Mouse (Mus musculus) urinary bladder, postnatal 0 days (tissue): ENCODE results near the gene Loxl3. TPM values are rescaled to one million over a fixed set of nuclear protein-coding genes. Genes with fewer than 3 reads are reported as not detected.

Experiments used
- microRNA counts: library from miRNA; unstranded; fragments of <30 nt; microRNA quantifications from one replicate; lab custom pipeline; 2016
- microRNA-seq: library from miRNA; unstranded; fragments of <30 nt; microRNA quantifications from one replicate; pipeline ENCODE4, GENCODE M21; 2016
- polyA plus RNA-seq: library from polyadenylated mRNA; unstranded; fragments of >200 nt; fragmentation: Nextera tagmentation; extraction: Ambion mirVana; gene quantifications from 2 replicates; pipeline ENCODE4 v1.2.1, GENCODE M21; 2015

Gene Loxl3
- 9.6 and 9.8 TPM in 2 replicates for polyA plus RNA-seq

DNA sequence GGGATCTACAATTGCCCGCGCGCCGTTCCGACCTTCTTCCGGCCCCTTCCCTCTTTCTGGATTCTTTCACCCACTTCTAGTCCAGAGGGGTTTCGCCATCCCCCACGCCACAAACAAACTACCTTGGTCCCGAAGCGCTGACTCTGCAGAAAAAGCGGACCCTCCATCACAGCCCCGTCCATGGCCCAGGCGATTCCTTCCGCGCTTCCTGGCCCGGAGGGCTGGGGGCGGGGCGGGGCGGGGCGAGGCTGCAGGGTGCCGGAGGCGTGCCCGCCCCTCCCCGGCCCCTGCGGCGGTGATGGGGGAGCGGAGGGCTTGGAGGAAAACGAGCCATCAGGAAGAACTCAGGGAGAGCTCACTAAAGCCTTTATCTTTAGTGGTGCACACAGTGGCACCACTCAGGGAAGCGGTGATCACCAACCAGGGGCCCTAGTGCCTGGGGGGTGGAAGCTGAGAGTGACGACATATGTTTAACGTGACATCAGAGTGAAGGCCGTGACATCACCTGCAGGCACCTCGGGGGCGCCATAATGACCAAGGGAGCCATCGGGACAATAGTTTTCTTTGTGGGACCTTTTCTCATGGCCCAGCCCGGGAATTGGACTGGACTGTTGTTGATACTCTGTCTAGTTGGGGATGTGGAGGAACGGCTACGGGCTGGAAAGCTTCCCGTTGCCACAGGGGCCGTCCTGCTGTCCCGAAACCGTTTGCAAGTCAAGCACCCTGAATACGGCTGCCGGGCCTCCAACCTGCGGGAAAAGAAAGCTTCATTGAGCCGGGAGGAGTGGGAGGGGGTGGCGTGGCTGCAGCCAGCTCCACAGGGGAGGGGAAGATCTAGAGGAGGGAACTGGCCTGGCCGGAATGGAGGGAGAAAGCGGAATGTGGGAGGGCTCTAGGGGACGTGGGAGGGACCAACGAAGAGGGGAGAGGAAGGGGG lies at the start of gene Loxl3, which contains the start of gene Dok1:
Gene Loxl3 (plus strand): TSS at position 925 of the 937 bp plus-strand sequence.
Gene Dok1 (minus strand): TSS at position 223 of the 937 bp plus-strand sequence.

DNA sequence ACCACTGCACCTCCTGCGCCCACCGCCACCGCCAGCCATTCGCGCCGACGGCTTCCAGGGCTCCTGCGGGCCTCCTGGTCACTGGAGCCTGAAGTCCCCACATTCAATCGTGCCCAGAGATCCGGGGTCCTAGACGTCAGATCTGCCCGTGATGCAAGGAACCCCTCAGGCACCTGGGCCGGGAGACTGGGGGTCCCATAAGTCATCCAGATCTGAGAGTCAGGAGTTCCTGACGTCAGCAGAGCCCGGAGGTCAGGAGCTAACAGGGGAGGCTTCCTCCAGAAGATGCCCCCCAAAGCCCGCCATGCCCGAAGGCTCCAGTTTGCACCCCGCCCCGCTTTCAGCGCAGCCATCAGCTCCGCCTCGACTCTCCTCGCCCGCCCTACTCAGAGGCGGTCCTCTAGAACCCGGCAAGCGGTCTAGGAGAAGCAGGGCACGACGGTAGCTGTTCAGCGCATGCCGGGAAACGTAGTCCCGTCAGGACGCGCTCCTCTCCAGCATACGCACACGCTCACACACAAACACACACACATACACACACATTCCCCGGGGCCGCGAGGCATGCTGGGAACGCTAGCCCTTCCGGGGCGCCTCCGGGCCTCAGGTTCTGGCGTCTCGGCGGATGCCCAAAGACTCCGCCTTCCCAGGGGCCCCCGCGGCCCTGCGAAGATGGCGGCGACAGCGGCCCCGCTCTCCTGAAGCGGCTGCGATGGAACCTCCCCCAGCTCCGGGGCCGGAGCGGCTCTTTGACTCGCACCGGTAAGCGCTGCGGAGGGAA lies 20.3 kb downstream of the Loxl3 start, which contains the start of gene Aup1:
Gene Aup1 (plus strand): TSS at position 448 of the 778 bp plus-strand sequence.

DNA sequence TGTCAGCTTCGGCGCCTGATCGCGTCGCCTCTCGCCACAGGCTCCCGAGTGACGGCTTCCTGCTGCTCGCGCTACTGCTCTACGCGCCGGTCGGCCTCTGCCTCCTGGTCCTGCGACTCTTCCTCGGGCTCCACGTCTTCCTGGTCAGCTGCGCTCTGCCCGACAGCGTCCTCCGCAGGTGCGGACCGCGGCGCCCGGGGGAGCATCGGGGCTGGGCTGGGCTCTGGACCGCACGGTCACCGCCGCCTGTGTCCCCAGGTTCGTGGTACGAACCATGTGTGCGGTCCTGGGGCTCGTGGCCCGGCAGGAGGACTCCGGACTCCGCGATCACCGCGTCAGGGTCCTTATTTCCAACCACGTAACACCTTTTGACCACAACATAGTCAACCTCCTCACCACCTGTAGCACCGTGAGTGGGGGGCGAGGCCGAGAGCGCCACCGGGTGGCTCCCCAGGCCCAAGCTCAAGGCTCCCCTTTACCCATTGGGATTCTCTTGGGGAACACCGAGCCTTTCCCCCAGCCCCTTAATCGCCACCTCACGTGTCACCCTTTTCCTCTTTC lies 21.0 kb downstream of the Loxl3 start, which contains the start of gene Htra2:
Gene Htra2 (minus strand): TSS at position 403 of the 561 bp plus-strand sequence.

DNA sequence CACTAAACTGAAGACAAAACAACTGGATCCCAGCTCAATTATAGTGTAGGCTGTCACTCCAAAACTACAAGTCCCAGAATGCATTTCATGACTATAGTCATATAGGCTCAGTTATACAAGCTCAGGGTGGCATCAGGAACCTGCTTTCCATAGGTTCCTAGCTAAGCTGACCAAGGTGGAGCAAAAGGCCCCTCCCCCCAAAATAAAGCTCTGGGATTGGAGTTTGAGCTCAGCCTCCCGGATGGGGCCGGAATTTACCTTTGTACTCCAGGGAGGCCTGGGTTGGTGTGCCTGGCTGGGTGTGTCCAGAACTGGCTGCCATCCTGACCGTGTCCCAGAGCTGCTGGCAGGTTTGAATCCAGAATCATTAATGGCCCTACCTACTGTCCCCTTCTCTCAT lies 23.8 kb downstream of the Loxl3 start, which contains the start of gene Dqx1:
Gene Dqx1 (plus strand): TSS at position 55 of the 400 bp plus-strand sequence.

DNA sequence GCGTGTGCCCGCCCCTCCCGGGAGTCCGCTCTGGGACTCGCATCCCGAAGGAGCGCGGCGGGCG lies 36.1 kb downstream of the Loxl3 start, which contains the start of gene Tlx2:
Gene Tlx2 (minus strand): TSS at position 47 of the 64 bp plus-strand sequence.

DNA sequence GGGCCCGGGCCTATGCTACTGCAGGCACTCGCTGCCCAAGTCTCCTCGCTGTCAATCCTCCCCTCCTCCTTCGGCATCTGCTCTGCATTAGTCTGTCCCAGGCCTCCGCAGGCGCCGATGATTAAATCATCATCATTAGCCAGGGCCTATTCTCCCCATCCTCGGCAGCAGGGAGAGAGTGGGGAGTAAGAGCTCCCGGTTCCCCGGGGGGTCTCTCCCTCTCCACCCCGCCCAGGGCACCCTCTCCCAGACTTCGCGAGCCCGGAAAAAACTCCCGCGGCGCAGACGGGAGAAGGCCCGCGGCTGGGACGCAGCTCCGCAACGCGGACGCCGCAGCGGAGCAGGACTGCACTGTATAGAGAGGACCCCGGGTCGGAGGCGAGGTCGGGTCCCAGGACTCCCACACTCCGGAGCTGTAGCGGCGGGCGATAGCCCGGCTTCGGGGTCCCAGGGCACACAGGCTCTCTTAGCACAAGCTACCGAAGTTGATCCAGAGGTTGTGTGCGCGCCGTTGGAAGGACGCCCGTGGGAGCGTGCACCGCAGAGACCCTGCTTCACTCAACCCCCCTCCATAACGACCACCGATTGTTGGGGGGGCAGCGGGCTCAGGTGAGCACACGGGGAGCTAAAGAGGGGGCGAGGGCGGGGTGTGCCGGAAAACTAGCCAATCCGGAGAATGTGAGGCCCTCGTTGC lies 43.8 kb downstream of the Loxl3 start, which contains the start of gene Pcgf1:
Gene Pcgf1 (plus strand): TSS at position 240 of the 694 bp plus-strand sequence.

DNA sequence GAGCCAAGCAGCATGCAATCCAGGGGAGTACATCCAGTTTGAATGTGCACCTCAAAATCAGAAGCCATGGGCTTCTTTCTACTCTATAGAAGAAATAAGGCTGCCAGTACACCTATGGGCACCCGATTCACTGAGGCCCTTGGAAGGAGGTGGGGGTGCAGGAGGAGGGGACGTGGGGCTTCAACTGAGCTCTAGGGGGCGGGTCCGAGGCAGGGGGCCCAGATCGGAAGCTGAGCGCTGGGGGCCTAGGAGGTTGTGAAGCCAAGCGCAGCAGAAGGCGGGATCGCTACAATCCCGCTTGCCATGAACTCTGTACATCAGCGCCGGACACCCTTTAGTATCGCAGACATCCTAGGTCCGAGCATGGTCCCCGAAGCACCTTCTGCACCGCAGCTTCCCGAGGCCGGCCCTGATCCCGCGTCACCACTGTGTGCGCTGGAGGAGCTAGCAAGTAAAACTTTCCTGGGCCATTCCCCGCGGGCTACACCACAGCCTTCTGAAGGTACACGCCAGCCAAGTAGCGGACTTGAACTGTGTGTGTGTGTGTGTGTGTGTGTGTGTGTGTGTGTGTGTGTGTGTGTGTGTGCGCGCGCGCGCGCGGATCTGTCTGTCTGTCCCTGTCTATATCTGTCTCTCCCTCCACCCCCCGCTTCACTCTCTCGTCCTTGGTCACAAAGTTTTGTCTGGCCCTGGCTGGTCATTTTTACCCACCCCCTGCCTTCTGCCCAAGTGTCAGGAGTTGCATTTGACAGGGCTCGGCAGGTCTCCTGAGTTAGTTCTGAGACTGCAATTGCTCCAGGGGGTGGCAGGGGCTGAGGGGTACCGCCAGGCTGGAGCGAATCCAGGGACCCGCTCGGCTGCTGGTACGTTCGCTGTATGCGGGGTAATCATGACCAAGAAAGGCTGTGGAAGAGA lies 52.4 kb downstream of the Loxl3 start, which contains the start of gene Lbx2:
Gene Lbx2 (plus strand): TSS at position 247 of the 915 bp plus-strand sequence.

DNA sequence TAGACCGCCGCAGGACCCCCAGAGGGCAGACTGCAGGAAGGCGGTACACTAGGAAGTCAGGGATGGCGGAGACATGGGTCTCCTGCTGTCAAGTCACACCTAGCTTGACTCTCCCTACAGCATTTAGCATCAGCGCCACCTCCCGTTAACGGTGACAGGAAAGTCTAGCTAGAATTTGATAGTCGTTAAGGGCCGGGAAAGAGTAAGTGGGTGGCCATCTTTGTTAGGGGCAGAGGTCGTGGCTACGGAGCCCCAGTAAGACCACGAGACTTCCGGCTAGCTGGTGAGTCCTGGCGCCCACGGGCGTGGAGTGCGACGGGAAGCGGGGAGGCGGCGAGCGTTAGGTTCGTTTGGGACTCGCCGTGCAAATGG lies 67.3 kb downstream of the Loxl3 start, which contains the start of the genes Ccdc142 and Gm42688:
Gene Ccdc142 (plus strand): TSS at position 286 of the 372 bp plus-strand sequence.
Gene Gm42688 (plus strand): TSS at position 302 of the 372 bp plus-strand sequence.

MicroRNAs encoded within 50 kb of the gene (microRNA counts, 519-probe panel; counts per million panel counts)
- microRNA mmu-miR-3470a+mmu-miR-3470b (lab: Ali Mortazavi, UCI), result not detected

Small RNAs within 50 kb of the gene (microRNA-seq; reads per million reads assigned to microRNA genes)
- gene Mir3470a (not detected), gene Mir7040 (not detected)

Other genes with a start within 250 kb of the Loxl3 start
- gene Sema4f, start 94.4 kb upstream of the Loxl3 start, polyA plus RNA-seq, result 0.08 and 0.22 TPM in 2 replicates
- gene M1ap, start 87.3 kb upstream of the Loxl3 start, polyA plus RNA-seq, result 0.23 and 0.34 TPM in 2 replicates
- 20.9 TPM in 2 replicates for gene Dok1, start 702 bp upstream of the Loxl3 start, polyA plus RNA-seq
- 130 and 134 TPM in 2 replicates for gene Aup1, start 20.3 kb downstream of the Loxl3 start, polyA plus RNA-seq
- 66.1 and 69.7 TPM in 2 replicates for gene Htra2, start 21.1 kb downstream of the Loxl3 start, polyA plus RNA-seq
- gene Dqx1, start 23.7 kb downstream of the Loxl3 start, polyA plus RNA-seq, result 3.3 and 4.1 TPM in 2 replicates
- gene Tlx2, start 36.1 kb downstream of the Loxl3 start, polyA plus RNA-seq, result 0.46 and 0.62 TPM in 2 replicates
- gene Pcgf1, start 43.7 kb downstream of the Loxl3 start, polyA plus RNA-seq, result 9.2 and 12.1 TPM in 2 replicates
- gene Lbx2, start 52.2 kb downstream of the Loxl3 start, polyA plus RNA-seq, result 0.21 TPM in 1 of 2 replicates, not detected in the other
- gene Ccdc142, start 67.4 kb downstream of the Loxl3 start, polyA plus RNA-seq, result 0.71 and 0.80 TPM in 2 replicates
- gene Gm42688, start 67.4 kb downstream of the Loxl3 start, polyA plus RNA-seq, result 0.82 and 1.1 TPM in 2 replicates
- gene Mrpl53, start 74.9 kb downstream of the Loxl3 start, polyA plus RNA-seq, result 127 TPM in 2 replicates
- gene Mogs, start 81.3 kb downstream of the Loxl3 start, polyA plus RNA-seq, result 18.7 and 21.6 TPM in 2 replicates
- 48.6 and 53.4 TPM in 2 replicates for gene Wbp1, start 87.4 kb downstream of the Loxl3 start, polyA plus RNA-seq
- 7.6 and 8.2 TPM in 2 replicates for gene Ino80b, start 91.3 kb downstream of the Loxl3 start, polyA plus RNA-seq
- 7.2 and 9.3 TPM in 2 replicates for gene Rtkn, start 101.3 kb downstream of the Loxl3 start, polyA plus RNA-seq
- gene Wdr54, start 122.2 kb downstream of the Loxl3 start, polyA plus RNA-seq, result 1.6 and 1.8 TPM in 2 replicates
- gene 1700003E16Rik, start 122.2 kb downstream of the Loxl3 start, polyA plus RNA-seq, result 0.51 and 0.66 TPM in 2 replicates
- 62.5 and 72.3 TPM in 2 replicates for gene Dctn1, start 131.7 kb downstream of the Loxl3 start, polyA plus RNA-seq
- gene Slc4a5, start 185.7 kb downstream of the Loxl3 start, polyA plus RNA-seq, result 0.17 TPM in 1 of 2 replicates, not detected in the other